Mouse (Mus musculus): ENCODE results near the gene 1700016K19Rik. TPM values are rescaled to one million over a fixed set of nuclear protein-coding genes. Genes with fewer than 3 reads are reported as not detected.
"Not testable (repeated sequence)": the region's sequence is repeated elsewhere in the genome, so short reads cannot be mapped to it uniquely, and the experiment has no call there.

The 1700016K19Rik gene
- polyA plus RNA-seq, 1 experiment from 2014 or later: 0.40 TPM

GRCm38 (mm10) chr11:75990965-75991835 lies 8.5 kb upstream of the 1700016K19Rik start:
- ATAC-seq (replicated peaks; ENCODE audit: low FRiP score): no peak
- WGBS: 68% methylated on average over 15 of the region's 15 CpGs
- Histone ChIP-seq H3K4me2 (no peak overlapping the region), H3K27me3 (no peaks in the 10 kb centered on the region), H3K4me1 (peaks cover 7% of the 10 kb centered on the region), H3K9ac (no peak overlapping the region), H3K36me3 (no peaks in the 10 kb centered on the region), H3K27ac (no peak overlapping the region), H3K9me3 (replicated peaks) (no peaks in the 10 kb centered on the region), H3K4me3 (replicated peaks) (no peak overlapping the region)

- no peaks in the 10 kb centered on the region for H3K27me3 ChIP-seq
- peaks cover 7% of the 10 kb centered on the region for H3K4me1 ChIP-seq
- no peak overlapping the region for H3K27ac ChIP-seq
- ATAC-seq (replicated peaks; ENCODE audit: low FRiP score): no peak
- no peak overlapping the region for H3K9ac ChIP-seq
- H3K9me3 ChIP-seq (replicated peaks): no peaks in the 10 kb centered on the region
- H3K36me3 ChIP-seq: no peaks in the 10 kb centered on the region
- 88% methylated on average over 8 of the region's 8 CpGs for WGBS
- H3K4me2 ChIP-seq: no peak overlapping the region
- H3K4me3 ChIP-seq (replicated peaks): no peak overlapping the region
These were observed 7.8 kb upstream of the 1700016K19Rik start for GRCm38 (mm10) chr11:75991911-75992310.

- no peak overlapping the region for H3K4me2 ChIP-seq
- no peaks in the 10 kb centered on the region for H3K36me3 ChIP-seq
- no peaks in the 10 kb centered on the region for H3K9me3 ChIP-seq (replicated peaks)
- peaks cover 7% of the 10 kb centered on the region for H3K4me1 ChIP-seq
- H3K27ac ChIP-seq: no peak overlapping the region
- no peaks in the 10 kb centered on the region for H3K27me3 ChIP-seq
- no peak overlapping the region for H3K9ac ChIP-seq
- H3K4me3 ChIP-seq (replicated peaks): no peak overlapping the region
- ATAC-seq (replicated peaks; ENCODE audit: low FRiP score): no peak
- 86% methylated on average over 8 of the region's 8 CpGs for WGBS
These were observed 7.2 kb upstream of the 1700016K19Rik start for GRCm38 (mm10) chr11:75992481-75992880.

GRCm38 (mm10) chr11:75994357-75994756 lies 5.4 kb upstream of the 1700016K19Rik start:
- no peaks in the 10 kb centered on the region for H3K36me3 ChIP-seq
- no peak overlapping the region for H3K4me3 ChIP-seq (replicated peaks)
- no peak overlapping the region for H3K9ac ChIP-seq
- 38% methylated on average over 9 of the region's 9 CpGs for WGBS
- no peak overlapping the region for H3K27ac ChIP-seq
- H3K27me3 ChIP-seq: no peaks in the 10 kb centered on the region
- peaks cover 8% of the 10 kb centered on the region for H3K4me1 ChIP-seq
- ATAC-seq (replicated peaks; ENCODE audit: low FRiP score): no peak
- H3K4me2 ChIP-seq: no peak overlapping the region
- no peaks in the 10 kb centered on the region for H3K9me3 ChIP-seq (replicated peaks)

- 85% methylated on average over 5 of the region's 5 CpGs for WGBS
- Histone ChIP-seq H3K4me3 (replicated peaks) (no peak overlapping the region), H3K27ac (no peak overlapping the region), H3K36me3 (no peaks in the 10 kb centered on the region), H3K4me2 (no peak overlapping the region), H3K27me3 (peaks cover 7% of the 10 kb centered on the region), H3K9ac (no peak overlapping the region), H3K4me1 (peaks cover 8% of the 10 kb centered on the region), H3K9me3 (replicated peaks) (no peaks in the 10 kb centered on the region)
- no peak for ATAC-seq (replicated peaks; ENCODE audit: low FRiP score)
These were observed 989 bp downstream of the 1700016K19Rik start for GRCm38 (mm10) chr11:76000701-76001100.

GRCm38 (mm10) chr11:76001237-76001878 lies 1.6 kb downstream of the 1700016K19Rik start:
- no peak overlapping the region for H3K4me3 ChIP-seq (replicated peaks)
- ATAC-seq (replicated peaks; ENCODE audit: low FRiP score): no peak

GRCm38 (mm10) chr11:76004276-76004675 lies 4.6 kb downstream of the 1700016K19Rik start:
- H3K27ac ChIP-seq; H3K9ac ChIP-seq; H3K4me3 ChIP-seq (replicated peaks); H3K4me1 ChIP-seq; H3K9me3 ChIP-seq (replicated peaks); ATAC-seq (replicated peaks; ENCODE audit: low FRiP score); H3K27me3 ChIP-seq; H3K4me2 ChIP-seq; H3K36me3 ChIP-seq: not testable (repeated sequence)
- 92% methylated on average over 7 of the region's 7 CpGs for WGBS

More at GRCm38 (mm10) chr11:76001237-76001878, 1.6 kb downstream of the 1700016K19Rik start:
- H3K27me3 ChIP-seq: peaks cover 7% of the 10 kb centered on the region
- H3K9me3 ChIP-seq (replicated peaks): no peaks in the 10 kb centered on the region
- no peak overlapping the region for H3K27ac ChIP-seq
- WGBS: 53% methylated on average over 3 of the region's 3 CpGs
- H3K9ac ChIP-seq: no peak overlapping the region
- no peak overlapping the region for H3K4me2 ChIP-seq
- H3K4me1 ChIP-seq: peaks cover 8% of the 10 kb centered on the region
- no peaks in the 10 kb centered on the region for H3K36me3 ChIP-seq

GRCm38 (mm10) chr11:76008162-76008561 lies 8.4 kb downstream of the 1700016K19Rik start:
- Histone ChIP-seq H3K36me3 (no peaks in the 10 kb centered on the region), H3K9ac (no peak overlapping the region), H3K9me3 (replicated peaks) (no peaks in the 10 kb centered on the region), H3K4me2 (no peak overlapping the region), H3K27me3 (no peaks in the 10 kb centered on the region), H3K4me3 (replicated peaks) (no peak overlapping the region), H3K4me1 (no peaks in the 10 kb centered on the region), H3K27ac (no peak overlapping the region)
- 76% methylated on average over 2 of the region's 2 CpGs for WGBS
- no peak for ATAC-seq (replicated peaks; ENCODE audit: low FRiP score)

GRCm38 (mm10) chr11:76009101-76009500 lies 9.4 kb downstream of the 1700016K19Rik start:
- 86% methylated on average over 6 of the region's 6 CpGs for WGBS

GRCm38 (mm10) chr11:76010838-76011624 lies 11.3 kb downstream of the 1700016K19Rik start:
- H3K4me2 ChIP-seq: no peak overlapping the region
- 0 out of 2 replicates have a peak overlapping the region, but pooled peaks have one; percentile 39 for H3K27ac ChIP-seq
- ATAC-seq (replicated peaks; ENCODE audit: low FRiP score): no peak
- 69% methylated on average over 9 of the region's 9 CpGs for WGBS
- H3K4me3 ChIP-seq (replicated peaks): no peak overlapping the region
- no peaks in the 10 kb centered on the region for H3K4me1 ChIP-seq
- H3K27me3 ChIP-seq: no peaks in the 10 kb centered on the region
- H3K9ac ChIP-seq: no peak overlapping the region
- no peaks in the 10 kb centered on the region for H3K36me3 ChIP-seq
- H3K9me3 ChIP-seq (replicated peaks): no peaks in the 10 kb centered on the region

More at GRCm38 (mm10) chr11:76009101-76009500, 9.4 kb downstream of the 1700016K19Rik start:
- ATAC-seq (replicated peaks; ENCODE audit: low FRiP score): no peak
- Histone ChIP-seq H3K4me3 (replicated peaks) (no peak overlapping the region), H3K4me1 (no peaks in the 10 kb centered on the region), H3K27me3 (no peaks in the 10 kb centered on the region), H3K27ac (no peak overlapping the region), H3K4me2 (no peak overlapping the region), H3K9ac (no peak overlapping the region), H3K36me3 (no peaks in the 10 kb centered on the region), H3K9me3 (replicated peaks) (no peaks in the 10 kb centered on the region)

GRCm38 (mm10) chr11:76015251-76015650 lies 15.5 kb downstream of the 1700016K19Rik start:
- no peak overlapping the region for H3K4me3 ChIP-seq (replicated peaks)
- WGBS: 81% methylated on average over 6 of the region's 6 CpGs
- ATAC-seq (replicated peaks; ENCODE audit: low FRiP score): no peak
- H3K4me2 ChIP-seq: no peak overlapping the region
- H3K9ac ChIP-seq: no peak overlapping the region
- H3K27ac ChIP-seq: no peak overlapping the region
- H3K4me1 ChIP-seq: no peaks in the 10 kb centered on the region
- H3K27me3 ChIP-seq: no peaks in the 10 kb centered on the region
- H3K9me3 ChIP-seq (replicated peaks): no peaks in the 10 kb centered on the region
- H3K36me3 ChIP-seq: peaks cover 7% of the 10 kb centered on the region; the same call in 1 of the 2 replicates

- Histone ChIP-seq H3K27ac (no peak overlapping the region), H3K4me1 (no peaks in the 10 kb centered on the region), H3K4me2 (no peak overlapping the region), H3K27me3 (no peaks in the 10 kb centered on the region), H3K36me3 (peaks cover 7% of the 10 kb centered on the region; the same call in 1 of the 2 replicates), H3K4me3 (replicated peaks) (no peak overlapping the region), H3K9ac (no peak overlapping the region), H3K9me3 (replicated peaks) (no peaks in the 10 kb centered on the region)
- no peak for ATAC-seq (replicated peaks; ENCODE audit: low FRiP score)
- WGBS: 67% methylated on average over 4 of the region's 4 CpGs
These were observed 16.1 kb downstream of the 1700016K19Rik start for GRCm38 (mm10) chr11:76015814-76016213.
